In genomic region chr8:26748161-26748971, GRCm38 (mm10) we compare ENCODE assay signal across 9 mouse cellular contexts.
DNase-seq lines count a peak whose midpoint lies in the region; ATAC-seq and TF ChIP-seq lines count a peak whose summit lies in the region.
"Had no signal": no experiment of that assay in that cellular context is flagged by ENCODE, and none has a peak within 500 bp of the region (broad histone marks: within the 10 kb centered on the region; RNA-seq: fewer than 3 reads in every experiment).

No protein-coding gene starts in this region.

- no peak overlapping the region for H3K4me2 ChIP-seq in lung, embryonic 16.5 days (ENCODE audit: low read depth, low read length)
- H3K4me2 ChIP-seq in hindbrain, embryonic 13.5 days = peak overlapping the region; percentile 26
- H3K4me2 ChIP-seq in myocyte (ENCODE audit: low read depth) = peak overlapping the region; percentile 68

- intact Hi-C loops in left cerebral cortex, postnatal 10 days (cut with DNase I) = no loop called here

- H3K27me3 ChIP-seq in lung, embryonic 16.5 days (ENCODE audit: control insufficient read depth, insufficient read depth, low read depth, low read length) = no peaks in the 10 kb centered on the region; the same call in 1 of the 2 replicates
- H3K27me3 ChIP-seq in hindbrain, embryonic 13.5 days = 0 out of 2 replicates have a peak, but pooled peaks cover 3% of the 10 kb centered on the region
- H3K27me3 ChIP-seq in myocyte (ENCODE audit: control insufficient read depth, insufficient read depth, insufficient read length) = no peaks in the 10 kb centered on the region

- H3K9ac ChIP-seq in lung, embryonic 16.5 days (ENCODE audit: low read length) = no peak overlapping the region
- H3K9ac ChIP-seq in hindbrain, embryonic 13.5 days = no peak overlapping the region; the same call in 1 of the 2 replicates

- no peak overlapping the region for H3K4me3 ChIP-seq in lung, embryonic 16.5 days (ENCODE audit: low read length)
- no peak overlapping the region for H3K4me3 ChIP-seq in hindbrain, embryonic 13.5 days
- no peak overlapping the region for H3K4me3 ChIP-seq in myocyte

- no peak overlapping the region for H3K27ac ChIP-seq in lung, embryonic 16.5 days (ENCODE audit: low read length)
- H3K27ac ChIP-seq in hindbrain, embryonic 13.5 days = peak overlapping the region; percentile 80

- ATAC-seq in lung, embryonic 16.5 days (ENCODE audit: low read depth) = peak; percentile 28; the same call in 1 of the 2 replicates
- peak; percentile 73 for ATAC-seq in hindbrain, embryonic 13.5 days (ENCODE audit: low FRiP score)
- no peak for ATAC-seq in erythroblast, adult 5-6 weeks (replicated peaks; ENCODE audit: low FRiP score, poor library complexity, severe bottlenecking)

- no peaks in the 10 kb centered on the region for H3K36me3 ChIP-seq in lung, embryonic 16.5 days (ENCODE audit: control insufficient read depth, insufficient read depth, low read length)
- no peaks in the 10 kb centered on the region for H3K36me3 ChIP-seq in hindbrain, embryonic 13.5 days
- H3K36me3 ChIP-seq in myocyte (ENCODE audit: control insufficient read depth, insufficient read depth) = no peaks in the 10 kb centered on the region

- no peaks in the 10 kb centered on the region for H3K79me2 ChIP-seq in myocyte (ENCODE audit: control insufficient read depth, insufficient read depth)

- 40% methylated on average over 10 of the region's 14 CpGs for WGBS in lung, embryonic 16.5 days
- WGBS in hindbrain, embryonic 13.5 days = 55% methylated on average over 13 of the region's 14 CpGs

- no peak overlapping the region for H3ac ChIP-seq in myocyte (ENCODE audit: control insufficient read depth, insufficient read length)

- H3K4me1 ChIP-seq in lung, embryonic 16.5 days (replicated peaks; ENCODE audit: control insufficient read depth, insufficient read depth, low read length) = peaks cover 5% of the 10 kb centered on the region; the same call in 1 of the 2 replicates
- H3K4me1 ChIP-seq in hindbrain, embryonic 13.5 days (replicated peaks) = peaks cover 32% of the 10 kb centered on the region

- DNase-seq in cerebellum, adult 11 months = peak; percentile 58
- no peak for DNase-seq in cerebellum, postnatal 4 days (ENCODE audit: low spot score in 2 of 2)
- no peak for DNase-seq in lung, postnatal 10 days
- no peak for DNase-seq in left cerebral cortex, postnatal 10 days (ENCODE audit: extremely low spot score in 1 of 2, low spot score in 2 of 2)
- DNase-seq: layer of hippocampus, postnatal 36 days had no signal

- H3K9me3 ChIP-seq in lung, embryonic 16.5 days (ENCODE audit: control insufficient read depth, low read length) = no peaks in the 10 kb centered on the region
- H3K9me3 ChIP-seq in hindbrain, embryonic 13.5 days = no peaks in the 10 kb centered on the region

- no peak for TF ChIP-seq POLR2A in myocyte (IDR thresholded peaks at IDR 0.05; ENCODE audit: insufficient read length, low read depth)

TF ChIP-seq in myocyte, 11 proteins besides CTCF, POLR2A, EP300 and RAD21:
- TF ChIP-seq E2F4 (IDR thresholded peaks at IDR 0.05; ENCODE audit: insufficient read depth) = no peak
- TF ChIP-seq MYOD1 (IDR thresholded peaks at IDR 0.05; ENCODE audit: control insufficient read depth in 1 of 3, insufficient read length in 2 of 3, low read depth in 2 of 3) = no peak
- TF ChIP-seq CEBPB (IDR thresholded peaks at IDR 0.05; ENCODE audit: insufficient read depth, poor library complexity, severe bottlenecking) = no peak
- no peak for TF ChIP-seq MAX (IDR thresholded peaks at IDR 0.05; ENCODE audit: low read depth)
- no peak for TF ChIP-seq MYOG (IDR thresholded peaks at IDR 0.05; ENCODE audit: control insufficient read depth in 1 of 3, insufficient read depth in 1 of 3, insufficient read length in 2 of 3, low read depth in 2 of 3)
- TF ChIP-seq REST (IDR thresholded peaks at IDR 0.05; ENCODE audit: insufficient read depth, insufficient read length) = no peak
- no peak for TF ChIP-seq SRF (IDR thresholded peaks at IDR 0.05; ENCODE audit: control insufficient read depth, insufficient read length, low read depth)
